Comparison of ENCODE assay signal across 8 mouse cellular contexts in the genomic region with DNA sequence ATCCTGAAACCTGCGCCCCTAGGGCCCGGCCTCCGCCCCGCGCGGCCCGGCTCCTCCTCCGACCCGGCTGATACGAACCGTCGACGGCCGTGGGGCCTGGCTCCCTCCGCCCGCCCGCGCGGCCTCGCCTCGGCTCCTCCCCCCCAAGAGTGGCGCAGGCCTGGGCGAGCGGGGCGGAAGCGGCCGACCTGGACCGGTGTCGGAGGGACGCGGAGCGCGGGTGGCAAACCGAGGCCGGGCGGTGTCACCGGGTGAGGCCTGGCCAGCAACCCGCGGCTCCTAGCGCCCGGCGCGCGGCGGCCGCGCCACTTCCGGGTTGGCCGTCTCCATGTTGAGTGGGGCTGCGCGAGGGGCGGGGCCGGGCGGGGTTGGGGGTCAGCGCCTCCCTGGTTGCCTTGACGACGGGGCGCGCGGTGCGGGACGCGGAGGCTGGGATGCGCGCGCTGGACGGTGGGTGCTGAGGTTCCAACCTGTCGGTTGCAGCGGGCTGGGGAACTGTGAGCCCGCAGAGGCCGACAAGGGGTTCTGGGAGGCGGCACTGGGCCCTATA. TPM values are rescaled to one million over a fixed set of nuclear protein-coding genes. Genes with fewer than 3 reads are reported as not detected.
A peak's percentile ranks its signal among the peaks of the same experiment; 100 is the strongest.
DNase-seq lines count a peak whose midpoint lies in the region; ATAC-seq lines count a peak whose summit lies in the region.

A gene (minus strand): TSS at position 333 of the 550 bp plus-strand sequence.

- H3K4me3 ChIP-seq in forebrain, embryonic 10.5 days, result peak within 1 kb of the TSS; percentile 81
- peak within 1 kb of the TSS; percentile 81 for H3K4me3 ChIP-seq in heart, embryonic 15.5 days
- peak within 1 kb of the TSS; percentile 79 for H3K4me3 ChIP-seq in liver, embryonic 13.5 days (replicated peaks)
- H3K4me3 ChIP-seq in stomach, embryonic 14.5 days (ENCODE audit: low read depth, low read length), result peak within 1 kb of the TSS; percentile 76

- H3K4me1 ChIP-seq in forebrain, embryonic 10.5 days, result peaks cover 57% of the 10 kb centered on the region
- H3K4me1 ChIP-seq in heart, embryonic 15.5 days (replicated peaks), result peaks cover 4% of the 10 kb centered on the region
- H3K4me1 ChIP-seq in liver, embryonic 13.5 days (replicated peaks), result peaks cover 13% of the 10 kb centered on the region
- H3K4me1 ChIP-seq in stomach, embryonic 14.5 days (ENCODE audit: control insufficient read depth, insufficient read depth, low read length), result no peaks in the 10 kb centered on the region

- H3K27ac ChIP-seq in forebrain, embryonic 10.5 days, result peak within 1 kb of the TSS; percentile 99
- peak within 1 kb of the TSS; percentile 88 for H3K27ac ChIP-seq in heart, embryonic 15.5 days
- peak within 1 kb of the TSS; percentile 91 for H3K27ac ChIP-seq in liver, embryonic 13.5 days
- H3K27ac ChIP-seq in stomach, embryonic 14.5 days (ENCODE audit: low read length), result peak within 1 kb of the TSS; percentile 79

- H3K4me2 ChIP-seq in heart, embryonic 15.5 days, result peak within 1 kb of the TSS; percentile 83
- peak within 1 kb of the TSS; percentile 88 for H3K4me2 ChIP-seq in liver, embryonic 13.5 days
- peak within 1 kb of the TSS; percentile 63 for H3K4me2 ChIP-seq in stomach, embryonic 14.5 days (replicated peaks; ENCODE audit: low read depth, low read length)

- peak within 1 kb of the TSS; percentile 91 for H3K9ac ChIP-seq in heart, embryonic 15.5 days
- H3K9ac ChIP-seq in liver, embryonic 13.5 days, result peak within 1 kb of the TSS; percentile 87
- peak within 1 kb of the TSS; percentile 76 for H3K9ac ChIP-seq in stomach, embryonic 14.5 days (replicated peaks; ENCODE audit: low read depth, low read length)

- H3K9me3 ChIP-seq in forebrain, embryonic 10.5 days, result no peaks in the 10 kb centered on the region
- H3K9me3 ChIP-seq in heart, embryonic 15.5 days (replicated peaks), result no peaks in the 10 kb centered on the region
- no peaks in the 10 kb centered on the region for H3K9me3 ChIP-seq in liver, embryonic 13.5 days (replicated peaks)
- no peaks in the 10 kb centered on the region for H3K9me3 ChIP-seq in stomach, embryonic 14.5 days (ENCODE audit: control insufficient read depth, low read depth, low read length)

- peak; percentile 77 to 83 for DNase-seq in CD8-positive naive resting alpha-beta T cell, adult 2 months (ENCODE audit: low read depth in 2 of 2, low spot score in 2 of 2)
- DNase-seq in c-Kit-negative CD71-positive TER-119-positive erythroid progenitor cells, embryonic 14.5 days (ENCODE audit: low read depth, low spot score), result peak; percentile 65
- peak; percentile 91 for DNase-seq in forebrain, embryonic 10.5 days (ENCODE audit: extremely low spot score, low spot score)
- peak; percentile 87 to 92 for DNase-seq in kidney, postnatal 25 days
- DNase-seq in liver, embryonic 13.5 days, result peak; percentile 81
- DNase-seq in natural killer cell, adult 2 months (ENCODE audit: low spot score in 2 of 2), result peak; percentile 84 to 85

- under 1% methylated on average over 72 of the region's 72 CpGs for WGBS in forebrain, embryonic 10.5 days
- WGBS in heart, embryonic 15.5 days, result 2% methylated on average over 72 of the region's 72 CpGs
- WGBS in liver, embryonic 13.5 days (ENCODE audit: insufficient replicate concordance), result under 1% methylated on average over 71 of the region's 72 CpGs
- under 1% methylated on average over 59 of the region's 72 CpGs for WGBS in stomach, embryonic 14.5 days

- H3K36me3 ChIP-seq in forebrain, embryonic 10.5 days (replicated peaks), result no peaks in the 10 kb centered on the region
- H3K36me3 ChIP-seq in heart, embryonic 15.5 days, result no peaks in the 10 kb centered on the region
- no peaks in the 10 kb centered on the region for H3K36me3 ChIP-seq in liver, embryonic 13.5 days
- no peaks in the 10 kb centered on the region for H3K36me3 ChIP-seq in stomach, embryonic 14.5 days (ENCODE audit: control insufficient read depth, insufficient read depth, low read length)

- peak; percentile 97 for ATAC-seq in heart, embryonic 15.5 days (replicated peaks; ENCODE audit: insufficient number of reproducible peaks, insufficient read depth, low FRiP score, low read depth)
- peak; percentile 99 for ATAC-seq in liver, embryonic 13.5 days (ENCODE audit: low read depth)
- peak; percentile 96 for ATAC-seq in stomach, embryonic 14.5 days (ENCODE audit: insufficient number of reproducible peaks, insufficient read depth, low FRiP score, low read depth)

- 0 out of 2 replicates have a peak, but pooled peaks cover 3% of the 10 kb centered on the region for H3K27me3 ChIP-seq in forebrain, embryonic 10.5 days (ENCODE audit: poor library complexity, severe bottlenecking)
- H3K27me3 ChIP-seq in heart, embryonic 15.5 days, result no peaks in the 10 kb centered on the region
- H3K27me3 ChIP-seq in liver, embryonic 13.5 days, result no peaks in the 10 kb centered on the region
- H3K27me3 ChIP-seq in stomach, embryonic 14.5 days (ENCODE audit: control insufficient read depth, insufficient read depth, low read length), result no peaks in the 10 kb centered on the region

RNA-seq across cellular contexts. Expression of the gene that starts here (rescaled TPM):
- polyA plus RNA-seq in forebrain, embryonic 10.5 days (2016; fragmentation: Nextera tagmentation; extraction: Ambion mirVana), result 3.0 and 3.6 TPM in 2 replicates
- 2.3 and 3.1 TPM in 2 replicates for polyA plus RNA-seq in heart, embryonic 15.5 days (2015; fragmentation: Nextera tagmentation; extraction: Ambion mirVana)
- polyA plus RNA-seq in liver, embryonic 13.5 days (2015; fragmentation: Nextera tagmentation; extraction: Ambion mirVana), result 1.3 and 1.4 TPM in 2 replicates
- 6.5 and 7.9 TPM in 2 replicates for polyA plus RNA-seq in stomach, embryonic 14.5 days (2014; fragmentation: Nextera tagmentation; extraction: Ambion mirVana)

Comparison
In these comparisons a context has a peak if more than half of its experiments do, and no peak if none do; other contexts are left out.
1. Peak in every context shown above with its lines: DNase-seq, ATAC-seq, H3K4me3 ChIP-seq and H3K27ac ChIP-seq.